Mouse (Mus musculus): Measurements from ENCODE around the gene Fig4. TPM values are rescaled to one million over a fixed set of nuclear protein-coding genes. Genes with fewer than 3 reads are reported as not detected.

Gene Fig4
- polyA plus RNA-seq, 1 experiment from 2014 or later: 37.4 TPM

- no peaks in the 10 kb centered on the region for H3K36me3 ChIP-seq (ENCODE audit: control insufficient read depth, insufficient read depth, low read length)
- no peak overlapping the region for H3K9ac ChIP-seq (ENCODE audit: low read depth, low read length)
- no peak overlapping the region for H3K4me3 ChIP-seq (ENCODE audit: low read depth, low read length)
- no peaks in the 10 kb centered on the region for H3K27me3 ChIP-seq (ENCODE audit: control insufficient read depth, insufficient read depth, low read length)
- H3K4me2 ChIP-seq: no peak overlapping the region
- ATAC-seq (replicated peaks; ENCODE audit: insufficient number of reproducible peaks, low FRiP score, low TSS enrichment): no peak
- 71% methylated on average over 4 of the region's 4 CpGs for WGBS (ENCODE audit: insufficient replicate concordance)
- H3K9me3 ChIP-seq (replicated peaks; ENCODE audit: control insufficient read depth, low read length): no peaks in the 10 kb centered on the region
- H3K4me1 ChIP-seq (ENCODE audit: control insufficient read depth, insufficient read depth, low read length): no peaks in the 10 kb centered on the region
- H3K27ac ChIP-seq (ENCODE audit: low read depth, low read length): no peak overlapping the region
Observed at GRCm38 (mm10) chr10:41196295-41196694, 106.8 kb downstream of the Fig4 start.

GRCm38 (mm10) chr10:41189392-41189791, 113.7 kb downstream of the Fig4 start:
- ATAC-seq (replicated peaks; ENCODE audit: insufficient number of reproducible peaks, low FRiP score, low TSS enrichment): peak; percentile 71
- H3K9me3 ChIP-seq (replicated peaks; ENCODE audit: control insufficient read depth, low read length): no peaks in the 10 kb centered on the region
- H3K36me3 ChIP-seq (ENCODE audit: control insufficient read depth, insufficient read depth, low read length): no peaks in the 10 kb centered on the region
- H3K27me3 ChIP-seq (ENCODE audit: control insufficient read depth, insufficient read depth, low read length): no peaks in the 10 kb centered on the region
- no peak overlapping the region for H3K4me2 ChIP-seq
- no peaks in the 10 kb centered on the region for H3K4me1 ChIP-seq (ENCODE audit: control insufficient read depth, insufficient read depth, low read length)
- no peak overlapping the region for H3K9ac ChIP-seq (ENCODE audit: low read depth, low read length)
- 58% methylated on average over 3 of the region's 3 CpGs for WGBS (ENCODE audit: insufficient replicate concordance)
- no peak overlapping the region for H3K4me3 ChIP-seq (ENCODE audit: low read depth, low read length)
- H3K27ac ChIP-seq (ENCODE audit: low read depth, low read length): no peak overlapping the region

- Histone ChIP-seq H3K36me3 (ENCODE audit: control insufficient read depth, insufficient read depth, low read length) (no peaks in the 10 kb centered on the region), H3K4me3 (ENCODE audit: low read depth, low read length) (no peak overlapping the region), H3K9ac (ENCODE audit: low read depth, low read length) (no peak overlapping the region), H3K9me3 (replicated peaks; ENCODE audit: control insufficient read depth, low read length) (no peaks in the 10 kb centered on the region), H3K27me3 (ENCODE audit: control insufficient read depth, insufficient read depth, low read length) (no peaks in the 10 kb centered on the region), H3K27ac (ENCODE audit: low read depth, low read length) (no peak overlapping the region), H3K4me2 (no peak overlapping the region), H3K4me1 (ENCODE audit: control insufficient read depth, insufficient read depth, low read length) (no peaks in the 10 kb centered on the region)
- 84% methylated on average over 3 of the region's 3 CpGs for WGBS (ENCODE audit: insufficient replicate concordance)
- no peak for ATAC-seq (replicated peaks; ENCODE audit: insufficient number of reproducible peaks, low FRiP score, low TSS enrichment)
Observed at GRCm38 (mm10) chr10:41183975-41184374, 119.1 kb downstream of the Fig4 start.

GRCm38 (mm10) chr10:41182644-41183043, 120.4 kb downstream of the Fig4 start:
- Histone ChIP-seq H3K9ac (ENCODE audit: low read depth, low read length) (no peak overlapping the region), H3K27ac (ENCODE audit: low read depth, low read length) (no peak overlapping the region), H3K4me3 (ENCODE audit: low read depth, low read length) (no peak overlapping the region), H3K4me2 (no peak overlapping the region), H3K9me3 (replicated peaks; ENCODE audit: control insufficient read depth, low read length) (no peaks in the 10 kb centered on the region), H3K27me3 (ENCODE audit: control insufficient read depth, insufficient read depth, low read length) (no peaks in the 10 kb centered on the region), H3K4me1 (ENCODE audit: control insufficient read depth, insufficient read depth, low read length) (no peaks in the 10 kb centered on the region), H3K36me3 (ENCODE audit: control insufficient read depth, insufficient read depth, low read length) (no peaks in the 10 kb centered on the region)
- WGBS (ENCODE audit: insufficient replicate concordance): 17% methylated on average over 6 of the region's 6 CpGs
- no peak for ATAC-seq (replicated peaks; ENCODE audit: insufficient number of reproducible peaks, low FRiP score, low TSS enrichment)

- Histone ChIP-seq H3K36me3 (ENCODE audit: control insufficient read depth, insufficient read depth, low read length) (no peaks in the 10 kb centered on the region), H3K4me1 (ENCODE audit: control insufficient read depth, insufficient read depth, low read length) (no peaks in the 10 kb centered on the region), H3K27ac (ENCODE audit: low read depth, low read length) (no peak overlapping the region), H3K9me3 (replicated peaks; ENCODE audit: control insufficient read depth, low read length) (no peaks in the 10 kb centered on the region), H3K27me3 (ENCODE audit: control insufficient read depth, insufficient read depth, low read length) (no peaks in the 10 kb centered on the region), H3K4me2 (no peak overlapping the region), H3K4me3 (ENCODE audit: low read depth, low read length) (no peak overlapping the region), H3K9ac (ENCODE audit: low read depth, low read length) (no peak overlapping the region)
- no peak for ATAC-seq (replicated peaks; ENCODE audit: insufficient number of reproducible peaks, low FRiP score, low TSS enrichment)
- 84% methylated on average over 5 of the region's 5 CpGs for WGBS (ENCODE audit: insufficient replicate concordance)
Observed at GRCm38 (mm10) chr10:41166141-41166540, 136.9 kb downstream of the Fig4 start.

GRCm38 (mm10) chr10:41163108-41163507, 140.0 kb downstream of the Fig4 start:
- Histone ChIP-seq H3K27ac (ENCODE audit: low read depth, low read length) (no peak overlapping the region), H3K36me3 (ENCODE audit: control insufficient read depth, insufficient read depth, low read length) (no peaks in the 10 kb centered on the region), H3K9me3 (replicated peaks; ENCODE audit: control insufficient read depth, low read length) (no peaks in the 10 kb centered on the region), H3K4me2 (no peak overlapping the region), H3K27me3 (ENCODE audit: control insufficient read depth, insufficient read depth, low read length) (no peaks in the 10 kb centered on the region), H3K9ac (ENCODE audit: low read depth, low read length) (no peak overlapping the region), H3K4me1 (ENCODE audit: control insufficient read depth, insufficient read depth, low read length) (no peaks in the 10 kb centered on the region), H3K4me3 (ENCODE audit: low read depth, low read length) (no peak overlapping the region)
- ATAC-seq (replicated peaks; ENCODE audit: insufficient number of reproducible peaks, low FRiP score, low TSS enrichment): no peak
- WGBS (ENCODE audit: insufficient replicate concordance): 73% methylated on average over 2 of the region's 2 CpGs

- no peaks in the 10 kb centered on the region for H3K36me3 ChIP-seq (ENCODE audit: control insufficient read depth, insufficient read depth, low read length)
- H3K4me3 ChIP-seq (ENCODE audit: low read depth, low read length): no peak overlapping the region
- H3K27me3 ChIP-seq (ENCODE audit: control insufficient read depth, insufficient read depth, low read length): no peaks in the 10 kb centered on the region
- H3K27ac ChIP-seq (ENCODE audit: low read depth, low read length): no peak overlapping the region
- 93% methylated on average over 2 of the region's 2 CpGs for WGBS (ENCODE audit: insufficient replicate concordance)
- ATAC-seq (replicated peaks; ENCODE audit: insufficient number of reproducible peaks, low FRiP score, low TSS enrichment): no peak
- no peaks in the 10 kb centered on the region for H3K9me3 ChIP-seq (replicated peaks; ENCODE audit: control insufficient read depth, low read length)
- H3K4me1 ChIP-seq (ENCODE audit: control insufficient read depth, insufficient read depth, low read length): no peaks in the 10 kb centered on the region
- no peak overlapping the region for H3K9ac ChIP-seq (ENCODE audit: low read depth, low read length)
- no peak overlapping the region for H3K4me2 ChIP-seq
Observed at GRCm38 (mm10) chr10:41157296-41157695, 145.8 kb downstream of the Fig4 start.

GRCm38 (mm10) chr10:41156693-41157092, 146.4 kb downstream of the Fig4 start:
- Histone ChIP-seq H3K36me3 (ENCODE audit: control insufficient read depth, insufficient read depth, low read length) (no peaks in the 10 kb centered on the region), H3K9me3 (replicated peaks; ENCODE audit: control insufficient read depth, low read length) (no peaks in the 10 kb centered on the region), H3K4me3 (ENCODE audit: low read depth, low read length) (no peak overlapping the region), H3K9ac (ENCODE audit: low read depth, low read length) (no peak overlapping the region), H3K4me2 (no peak overlapping the region), H3K27me3 (ENCODE audit: control insufficient read depth, insufficient read depth, low read length) (no peaks in the 10 kb centered on the region), H3K27ac (ENCODE audit: low read depth, low read length) (no peak overlapping the region), H3K4me1 (ENCODE audit: control insufficient read depth, insufficient read depth, low read length) (no peaks in the 10 kb centered on the region)
- no peak for ATAC-seq (replicated peaks; ENCODE audit: insufficient number of reproducible peaks, low FRiP score, low TSS enrichment)
- WGBS (ENCODE audit: insufficient replicate concordance): 21% methylated on average over 1 of the region's 1 CpGs

- H3K4me3 ChIP-seq (ENCODE audit: low read depth, low read length): no peak overlapping the region
- H3K27ac ChIP-seq (ENCODE audit: low read depth, low read length): no peak overlapping the region
- no peaks in the 10 kb centered on the region for H3K4me1 ChIP-seq (ENCODE audit: control insufficient read depth, insufficient read depth, low read length)
- no peaks in the 10 kb centered on the region for H3K9me3 ChIP-seq (replicated peaks; ENCODE audit: control insufficient read depth, low read length)
- H3K27me3 ChIP-seq (ENCODE audit: control insufficient read depth, insufficient read depth, low read length): no peaks in the 10 kb centered on the region
- no peaks in the 10 kb centered on the region for H3K36me3 ChIP-seq (ENCODE audit: control insufficient read depth, insufficient read depth, low read length)
- H3K4me2 ChIP-seq: no peak overlapping the region
- no peak overlapping the region for H3K9ac ChIP-seq (ENCODE audit: low read depth, low read length)
- no peak for ATAC-seq (replicated peaks; ENCODE audit: insufficient number of reproducible peaks, low FRiP score, low TSS enrichment)
- 73% methylated on average over 5 of the region's 5 CpGs for WGBS (ENCODE audit: insufficient replicate concordance)
Observed at GRCm38 (mm10) chr10:41153229-41153750, 149.8 kb downstream of the Fig4 start.
